Mouse (Mus musculus): ENCODE measurements around the gene Sertad4.

GRCm38 (mm10) chr1:192856411-192856810, 855 bp upstream of the Sertad4 start:
- TF ChIP-seq CTCF (IDR thresholded peaks at IDR 0.05; ENCODE audit: control insufficient read depth, insufficient read depth, insufficient replicate concordance, low read depth, low read length) (no peak), POLR2A (IDR thresholded peaks at IDR 0.05; ENCODE audit: control insufficient read depth, low read depth, low read length) (no peak)
